Comparison of ENCODE assay signal across 9 mouse cellular contexts in genomic region chr3:138142052-138142732, GRCm38 (mm10). TPM values are rescaled to one million over a fixed set of nuclear protein-coding genes. Genes with fewer than 3 reads are reported as not detected.
DNase-seq lines count a peak whose midpoint lies in the region; ATAC-seq and TF ChIP-seq lines count a peak whose summit lies in the region.
"Had no signal": no experiment of that assay in that cellular context is flagged by ENCODE, and none has a peak within 500 bp of the region (broad histone marks: within the 10 kb centered on the region; RNA-seq: fewer than 3 reads in every experiment).

No protein-coding gene starts in this region.

- H3K4me3 ChIP-seq in MEL (ENCODE audit: control insufficient read depth in 1 of 2, insufficient read depth in 1 of 2, low read depth in 2 of 2, low read length in 2 of 2): peak overlapping the region; percentile 20 to 78
- peak overlapping the region; percentile 61 for H3K4me3 ChIP-seq in hindbrain, embryonic 13.5 days
- 0 out of 2 replicates have a peak overlapping the region, but pooled peaks have one; percentile 4 for H3K4me3 ChIP-seq in midbrain, embryonic 16.5 days (ENCODE audit: low read depth, low read length)

- no peak for TF ChIP-seq EP300 in MEL (IDR thresholded peaks at IDR 0.05; ENCODE audit: low read depth in 1 of 2, low read length in 2 of 2)

- H3K9me3 ChIP-seq in MEL (replicated peaks; ENCODE audit: insufficient read depth, low read length): no peaks in the 10 kb centered on the region
- H3K9me3 ChIP-seq in hindbrain, embryonic 13.5 days: no peaks in the 10 kb centered on the region
- no peaks in the 10 kb centered on the region for H3K9me3 ChIP-seq in midbrain, embryonic 16.5 days (replicated peaks; ENCODE audit: control insufficient read depth, low read length, poor library complexity, severe bottlenecking)

- H3K27ac ChIP-seq in MEL (ENCODE audit: control insufficient read depth, low read depth, low read length): no peak overlapping the region
- H3K27ac ChIP-seq in hindbrain, embryonic 13.5 days: no peak overlapping the region
- peak overlapping the region; percentile 28; the same call in 1 of the 2 replicates for H3K27ac ChIP-seq in midbrain, embryonic 16.5 days (ENCODE audit: low read length)

- peak; percentile 25 for DNase-seq in adrenal gland, postnatal 10 days
- no peak for DNase-seq in adrenal gland, adult 2 months
- peak; percentile 56 for DNase-seq in MEL (ENCODE audit: low read depth, low spot score)
- peak; percentile 7 for DNase-seq in fibroblast of lung, adult 2 months (ENCODE audit: low read depth)
- no peak for DNase-seq in layer of hippocampus, adult 8-10 months (ENCODE audit: low spot score in 2 of 2)
- DNase-seq in layer of hippocampus, adult 9-11 months: no peak

- no peaks in the 10 kb centered on the region for H3K27me3 ChIP-seq in MEL (ENCODE audit: control insufficient read depth in 1 of 2, insufficient read depth in 2 of 2, low read length in 2 of 2)
- H3K27me3 ChIP-seq in hindbrain, embryonic 13.5 days: no peaks in the 10 kb centered on the region
- H3K27me3 ChIP-seq in midbrain, embryonic 16.5 days (ENCODE audit: control insufficient read depth, insufficient read depth, low read depth, low read length): no peaks in the 10 kb centered on the region

- no peak for TF ChIP-seq POLR2A in MEL (IDR thresholded peaks at IDR 0.05; ENCODE audit: control insufficient read depth in 1 of 2, insufficient read depth in 1 of 2, low read depth in 1 of 2, low read length in 2 of 2, poor library complexity in 1 of 2)

- H3K4me2 ChIP-seq in hindbrain, embryonic 13.5 days: peak overlapping the region; percentile 45
- H3K4me2 ChIP-seq in midbrain, embryonic 16.5 days (ENCODE audit: low read length): peak overlapping the region; percentile 49

- WGBS in hindbrain, embryonic 13.5 days: 66% methylated on average over 4 of the region's 4 CpGs
- 64% methylated on average over 4 of the region's 4 CpGs for WGBS in midbrain, embryonic 16.5 days

- no peak for TF ChIP-seq CTCF in MEL (IDR thresholded peaks at IDR 0.05 in 2 of 3, conservative IDR thresholded peaks at IDR 0.05 in 1 of 3; ENCODE audit: control insufficient read depth in 1 of 3, insufficient read depth in 1 of 3, low read depth in 2 of 3, low read length in 3 of 3, poor library complexity in 1 of 3, severe bottlenecking in 1 of 3)

- peak overlapping the region; percentile 94 for H3K9ac ChIP-seq in MEL (ENCODE audit: control insufficient read depth, low read depth, low read length, poor library complexity, severe bottlenecking)
- peak overlapping the region; percentile 63 for H3K9ac ChIP-seq in hindbrain, embryonic 13.5 days
- peak overlapping the region; percentile 41; the same call in 1 of the 2 replicates for H3K9ac ChIP-seq in midbrain, embryonic 16.5 days (ENCODE audit: low read depth, low read length)

- no peak for ATAC-seq in hindbrain, embryonic 13.5 days (ENCODE audit: low FRiP score)
- no peak for ATAC-seq in midbrain, embryonic 16.5 days

- H3K36me3 ChIP-seq in MEL (ENCODE audit: control insufficient read depth in 1 of 2, insufficient read depth in 2 of 2, low read length in 2 of 2): peaks cover 0 to 8% of the 10 kb centered on the region in 2 experiments; a peak in 2 of 4 replicates
- H3K36me3 ChIP-seq in hindbrain, embryonic 13.5 days: no peaks in the 10 kb centered on the region
- no peaks in the 10 kb centered on the region for H3K36me3 ChIP-seq in midbrain, embryonic 16.5 days (ENCODE audit: control insufficient read depth, insufficient read depth, low read length)

- H3K79me2 ChIP-seq in MEL (ENCODE audit: control insufficient read depth, insufficient read depth, low read length, poor library complexity): peaks cover 8% of the 10 kb centered on the region; the same call in 1 of the 2 replicates

- H3K4me1 ChIP-seq in MEL (ENCODE audit: control insufficient read depth in 1 of 2, insufficient read depth in 2 of 2, low read length in 2 of 2): no peaks in the 10 kb centered on the region
- peaks cover 4% of the 10 kb centered on the region for H3K4me1 ChIP-seq in hindbrain, embryonic 13.5 days (replicated peaks)
- H3K4me1 ChIP-seq in midbrain, embryonic 16.5 days (ENCODE audit: control insufficient read depth, insufficient read depth, low read length): peaks cover 11% of the 10 kb centered on the region

- TF ChIP-seq RAD21 in MEL (IDR thresholded peaks at IDR 0.05; ENCODE audit: low read depth, low read length): no peak

TF ChIP-seq in MEL, 35 proteins besides CTCF, POLR2A, EP300 and RAD21:
- TF ChIP-seq UBTF (IDR thresholded peaks at IDR 0.05; ENCODE audit: borderline replicate concordance, insufficient read depth, low read depth, low read length) (no peak), ZNF384 (IDR thresholded peaks at IDR 0.05; ENCODE audit: low read depth, low read length) (peak; percentile 56), ELF1 (IDR thresholded peaks at IDR 0.05; ENCODE audit: low read depth, low read length) (no peak), TBP (IDR thresholded peaks at IDR 0.05; ENCODE audit: low read depth, low read length) (0 out of 2 replicates have a peak, but pooled peaks have one; percentile 23), CHD1 (IDR thresholded peaks at IDR 0.05; ENCODE audit: low read depth, low read length) (no peak), MAZ (IDR thresholded peaks at IDR 0.05; ENCODE audit: low read depth, low read length) (no peak), MXI1 (IDR thresholded peaks at IDR 0.05; ENCODE audit: low read depth, low read length) (no peak; the same call in 1 of the 2 replicates), HCFC1 (IDR thresholded peaks at IDR 0.05; ENCODE audit: low read depth, low read length) (no peak)

RNA-seq across cellular contexts. Expression of gene Trmt10a, which starts 1.1 kb away (rescaled TPM):
- total RNA-seq in adrenal gland, postnatal 10 days (2021): 10 to 100 TPM in 1 of 2 experiments, 1 to 10 TPM in 1; 8.2 to 10.9 TPM
- total RNA-seq in adrenal gland, adult 2 months (2021): 10 to 100 TPM in 1 of 2 experiments, 1 to 10 TPM in 1; 9.8 to 11.0 TPM
- polyA plus RNA-seq in adrenal gland, adult 2 months (2012; rRNA removed): 0.69 and 1.4 TPM in 2 replicates
- 9.7 and 12.1 TPM in 2 replicates for total RNA-seq in MEL (2012; rRNA removed)
- 10 to 100 TPM in 1 of 2 experiments, not detected in 1; 18.1 TPM for polyA plus RNA-seq in MEL (2012; ENCODE audit: insufficient read depth in 1 of 2, insufficient read length in 2 of 2, low read depth in 1 of 2, low replicate concordance in 2 of 2, missing spikeins in 1 of 2)
- polyA plus RNA-seq in hindbrain, embryonic 13.5 days (2015; fragmentation: Nextera tagmentation; extraction: Ambion mirVana): 8.1 TPM in 2 replicates
- polyA plus RNA-seq in midbrain, embryonic 16.5 days (2015; fragmentation: Nextera tagmentation; extraction: Ambion mirVana): 6.9 and 7.9 TPM in 2 replicates
- 1 to 10 TPM; 2.9 to 9.7 (median 4.0) TPM for total RNA-seq in layer of hippocampus, adult 8-10 months (2022)

RNA-seq across cellular contexts. Expression of gene Mttp, which starts 2.6 kb away (rescaled TPM):
- total RNA-seq in adrenal gland, postnatal 10 days (2021): 10 to 100 TPM; 16.3 to 30.1 TPM
- total RNA-seq in adrenal gland, adult 2 months (2021): 10 to 100 TPM in 1 of 2 experiments, 1 to 10 TPM in 1; 5.5 to 12.6 TPM
- 0.51 and 0.68 TPM in 2 replicates for polyA plus RNA-seq in adrenal gland, adult 2 months (2012; rRNA removed)
- total RNA-seq in MEL (2012; rRNA removed): 2.5 and 2.7 TPM in 2 replicates
- polyA plus RNA-seq in MEL (2012; ENCODE audit: insufficient read depth in 1 of 2, insufficient read length in 2 of 2, low read depth in 1 of 2, low replicate concordance in 2 of 2, missing spikeins in 1 of 2): 1 to 10 TPM in 1 of 2 experiments, not detected in 1; 4.4 TPM
- polyA plus RNA-seq in hindbrain, embryonic 13.5 days (2015; fragmentation: Nextera tagmentation; extraction: Ambion mirVana): 9.4 and 10.0 TPM in 2 replicates
- polyA plus RNA-seq in midbrain, embryonic 16.5 days (2015; fragmentation: Nextera tagmentation; extraction: Ambion mirVana): 10.2 and 10.3 TPM in 2 replicates
- total RNA-seq in layer of hippocampus, adult 8-10 months (2022): 1 to 10 TPM; 6.5 to 9.3 (median 8.1) TPM

RNA-seq across cellular contexts. Expression of gene 4930579F01Rik, which starts 51.4 kb away (rescaled TPM):
- not detected for total RNA-seq in adrenal gland, postnatal 10 days (2021)
- total RNA-seq in adrenal gland, adult 2 months (2021): not detected
- polyA plus RNA-seq in adrenal gland, adult 2 months (2012; rRNA removed): not detected in 2 replicates
- not detected in 2 replicates for total RNA-seq in MEL (2012; rRNA removed)
- polyA plus RNA-seq in MEL (2012; ENCODE audit: insufficient read depth in 1 of 2, insufficient read length in 2 of 2, low read depth in 1 of 2, low replicate concordance in 2 of 2, missing spikeins in 1 of 2): not detected
- 0.10 TPM in 1 of 2 replicates, not detected in the other for polyA plus RNA-seq in hindbrain, embryonic 13.5 days (2015; fragmentation: Nextera tagmentation; extraction: Ambion mirVana)
- polyA plus RNA-seq in midbrain, embryonic 16.5 days (2015; fragmentation: Nextera tagmentation; extraction: Ambion mirVana): not detected in 2 replicates
- not detected for total RNA-seq in layer of hippocampus, adult 8-10 months (2022)
- total RNA-seq: hematopoietic stem cell, adult 5-6 weeks had no signal

Comparison
In these comparisons a context has a peak if more than half of its experiments do, and no peak if none do; other contexts are left out.
1. DNase-seq: peak in adrenal gland, postnatal 10 days (single experiment), MEL (single experiment) and fibroblast of lung, adult 2 months (single experiment); none in adrenal gland, adult 2 months (single experiment), layer of hippocampus, adult 8-10 months (0 of 2) and layer of hippocampus, adult 9-11 months (single experiment).
2. H3K4me3 ChIP-seq: peak in every context shown above with its lines; median percentile 61 in hindbrain, embryonic 13.5 days; 49 in MEL; 4 in midbrain, embryonic 16.5 days.
3. H3K9ac ChIP-seq: peak in every context shown above with its lines; median percentile 94 in MEL; 63 in hindbrain, embryonic 13.5 days; 41 in midbrain, embryonic 16.5 days.